Mouse (Mus musculus) cerebellum, adult 2 months (tissue): ENCODE data around the gene Rfx4. TPM values are rescaled to one million over a fixed set of nuclear protein-coding genes. Genes with fewer than 3 reads are reported as not detected.

Source experiments
- DNase-seq, 2 experiments: peaks; one replicate each; pipeline ENCODE4 v3.0.0; 2021
- H3K27ac ChIP-seq: fragments of 200-500 bp; 2 replicates; pipeline ENCODE4 v1.5.1; 2012; ENCODE audit warnings: low read length, control low read depth, inconsistent platforms; ENCODE audit not compliant: insufficient read depth
- H3K27me3 ChIP-seq: fragments of 200-500 bp; 2 replicates; pipeline ENCODE4 v1.6.1; 2012; ENCODE audit warnings: inconsistent platforms, mild to moderate bottlenecking, low read length, moderate library complexity; ENCODE audit not compliant: control insufficient read depth, insufficient read depth
- H3K4me1 ChIP-seq: fragments of 200-500 bp; 2 replicates; pipeline ENCODE4 v1.6.1; 2011; ENCODE audit warnings: low read length; ENCODE audit not compliant: control insufficient read depth, insufficient read depth
- H3K4me3 ChIP-seq: fragments of 200-500 bp; replicated peaks from 2 replicates; pipeline ENCODE3; 2011; ENCODE audit warnings: mild to moderate bottlenecking, low read depth, low read length, control low read depth; ENCODE audit not compliant: insufficient read depth
- CTCF ChIP-seq: fragments of 200-500 bp; IDR thresholded peaks from 2 replicates; pipeline ENCODE4 v1.5.1; 2011; ENCODE audit warnings: low read depth, mild to moderate bottlenecking, control low read depth, low read length, moderate library complexity, borderline replicate concordance; ENCODE audit not compliant: insufficient read depth
- POLR2A ChIP-seq: fragments of 200-500 bp; IDR thresholded peaks from 2 replicates; pipeline ENCODE4 v1.6.1; 2011; ENCODE audit warnings: low read length, control low read depth, borderline replicate concordance; ENCODE audit not compliant: insufficient read depth
- WGBS: fragments of 180-500 bp; shearing (Covaris S2); methylation state at CpG from one replicate; pipeline ENCODE4 v1.1.7; 2018; 5-methylcytosine and 5-hydroxymethylcytosine counted together
- polyA plus RNA-seq: library from polyadenylated mRNA; depleted of rRNA; stranded (reverse); fragments of >200 nt; gene quantifications from 2 replicates; pipeline ENCODE4 v1.2.3, GENCODE M21; 2012

Gene Rfx4
- polyA plus RNA-seq, 1 experiment = 16.9 TPM

GRCm38 (mm10) chr10:84903742-84904141, 147.9 kb downstream of the Rfx4 start:
- no peak overlapping the region for H3K4me3 ChIP-seq
- H3K27ac ChIP-seq = no peak overlapping the region
- DNase-seq = no peak
- peaks cover 4% of the 10 kb centered on the region; the same call in 1 of the 2 replicates for H3K4me1 ChIP-seq
- 4% methylated on average over 5 of the region's 5 CpGs for WGBS
- TF ChIP-seq CTCF = no peak
- TF ChIP-seq POLR2A = no peak
- no peaks in the 10 kb centered on the region for H3K27me3 ChIP-seq

GRCm38 (mm10) chr10:84906895-84907294, 151.0 kb downstream of the Rfx4 start:
- no peak overlapping the region for H3K4me3 ChIP-seq
- peaks cover 1% of the 10 kb centered on the region; the same call in 1 of the 2 replicates for H3K27me3 ChIP-seq
- H3K27ac ChIP-seq = no peak overlapping the region
- TF ChIP-seq CTCF (no peak), POLR2A (no peak)
- no peak for DNase-seq
- 77% methylated on average over 9 of the region's 9 CpGs for WGBS
- peaks cover 10% of the 10 kb centered on the region for H3K4me1 ChIP-seq

- Histone ChIP-seq H3K4me1 (peaks cover 10% of the 10 kb centered on the region), H3K4me3 (no peak overlapping the region), H3K27me3 (peaks cover 1% of the 10 kb centered on the region; the same call in 1 of the 2 replicates), H3K27ac (no peak overlapping the region)
- WGBS = 51% methylated on average over 3 of the region's 3 CpGs
- TF ChIP-seq CTCF (no peak), POLR2A (no peak)
- no peak for DNase-seq
Observed at GRCm38 (mm10) chr10:84908006-84908405, 152.1 kb downstream of the Rfx4 start.

- 57% methylated on average over 3 of the region's 3 CpGs for WGBS
- no peak overlapping the region for H3K4me3 ChIP-seq
- TF ChIP-seq POLR2A (no peak), CTCF (no peak)
- peaks cover 1% of the 10 kb centered on the region; the same call in 1 of the 2 replicates for H3K27me3 ChIP-seq
- no peak overlapping the region for H3K27ac ChIP-seq
- peaks cover 10% of the 10 kb centered on the region for H3K4me1 ChIP-seq
- DNase-seq = no peak
Observed at GRCm38 (mm10) chr10:84908471-84908870, 152.6 kb downstream of the Rfx4 start.

- peaks cover 6% of the 10 kb centered on the region for H3K4me1 ChIP-seq
- TF ChIP-seq CTCF = no peak
- no peak for TF ChIP-seq POLR2A
- H3K27ac ChIP-seq = no peak overlapping the region
- H3K27me3 ChIP-seq = peaks cover 1% of the 10 kb centered on the region; the same call in 1 of the 2 replicates
- DNase-seq = peak in 1 of 2 experiments; percentile 21
- H3K4me3 ChIP-seq = no peak overlapping the region
- 36% methylated on average over 17 of the region's 17 CpGs for WGBS
Observed at GRCm38 (mm10) chr10:84909021-84909801, 153.3 kb downstream of the Rfx4 start.

- TF ChIP-seq POLR2A = no peak
- no peak for TF ChIP-seq CTCF
- peaks cover 1% of the 10 kb centered on the region; the same call in 1 of the 2 replicates for H3K27me3 ChIP-seq
- no peak overlapping the region for H3K27ac ChIP-seq
- no peak for DNase-seq
- WGBS = 52% methylated on average over 7 of the region's 7 CpGs
- H3K4me1 ChIP-seq = peaks cover 6% of the 10 kb centered on the region
- no peak overlapping the region for H3K4me3 ChIP-seq
Observed at GRCm38 (mm10) chr10:84910194-84910593, 154.3 kb downstream of the Rfx4 start.

- Histone ChIP-seq H3K27me3 (peaks cover 1% of the 10 kb centered on the region; the same call in 1 of the 2 replicates), H3K4me1 (peaks cover 6% of the 10 kb centered on the region), H3K27ac (no peak overlapping the region), H3K4me3 (no peak overlapping the region)
- 76% methylated on average over 1 of the region's 1 CpGs for WGBS
- no peak for DNase-seq
- TF ChIP-seq POLR2A (no peak), CTCF (no peak)
Observed at GRCm38 (mm10) chr10:84910758-84911384, 155.0 kb downstream of the Rfx4 start.
